19 mouse cellular contexts compared by ENCODE assay signal in genomic region chr13:57889050-57889449, GRCm38 (mm10). TPM values are rescaled to one million over a fixed set of nuclear protein-coding genes. Genes with fewer than 3 reads are reported as not detected.
DNase-seq lines count a peak whose midpoint lies in the region; ATAC-seq lines count a peak whose summit lies in the region.
"Had no signal": no experiment of that assay in that cellular context is flagged by ENCODE, and none has a peak within 500 bp of the region (broad histone marks: within the 10 kb centered on the region; RNA-seq: fewer than 3 reads in every experiment).

No protein-coding gene starts in this region.

- no peaks in the 10 kb centered on the region for H3K36me3 ChIP-seq in heart, embryonic 14.5 days (ENCODE audit: control insufficient read depth, insufficient read depth, low read length)
- no peaks in the 10 kb centered on the region for H3K36me3 ChIP-seq in limb, embryonic 12.5 days
- no peaks in the 10 kb centered on the region for H3K36me3 ChIP-seq in limb, embryonic 10.5 days
- H3K36me3 ChIP-seq: hindbrain, embryonic 15.5 days; neural tube, embryonic 12.5 days had no signal

- DNase-seq in heart, postnatal 36 days = no peak
- no peak for DNase-seq in limb, embryonic 10.5 days (ENCODE audit: low spot score)
- DNase-seq in embryo, embryonic 9.5 days (ENCODE audit: extremely low spot score) = peak; percentile 41
- DNase-seq in mesoderm, embryonic 11.5 days (ENCODE audit: low read depth, low spot score) = peak; percentile 44
- no peak for DNase-seq in ovary, postnatal 36 days (ENCODE audit: low spot score)
- DNase-seq in layer of hippocampus, adult 11-12 months (ENCODE audit: low spot score) = no peak
- DNase-seq: adrenal gland, postnatal 14 days; cerebellum, postnatal 14 days; gastrocnemius, postnatal 25 days; liver; lung, adult 2 months; thymus, postnatal 14 days had no signal

- no peaks in the 10 kb centered on the region for H3K9me3 ChIP-seq in heart, embryonic 14.5 days (ENCODE audit: control insufficient read depth, low read length)
- H3K9me3 ChIP-seq in limb, embryonic 12.5 days = no peaks in the 10 kb centered on the region
- H3K9me3 ChIP-seq in limb, embryonic 10.5 days (replicated peaks) = no peaks in the 10 kb centered on the region
- H3K9me3 ChIP-seq: hindbrain, embryonic 15.5 days; neural tube, embryonic 12.5 days had no signal

- no peak overlapping the region for H3K4me3 ChIP-seq in heart, embryonic 14.5 days (ENCODE audit: control insufficient read depth in 1 of 2, insufficient read depth in 1 of 2, low read depth in 1 of 2, low read length in 2 of 2)
- H3K4me3 ChIP-seq in limb, embryonic 12.5 days (replicated peaks) = no peak overlapping the region
- H3K4me3 ChIP-seq in limb, embryonic 10.5 days = no peak overlapping the region
- H3K4me3 ChIP-seq: hindbrain, embryonic 15.5 days; left cerebral cortex, adult 2 months; neural tube, embryonic 12.5 days had no signal

- peaks cover 42% of the 10 kb centered on the region for H3K27me3 ChIP-seq in heart, embryonic 14.5 days (ENCODE audit: control insufficient read depth, insufficient read depth, low read length)
- peaks cover 9% of the 10 kb centered on the region; the same call in 1 of the 2 replicates for H3K27me3 ChIP-seq in limb, embryonic 12.5 days
- H3K27me3 ChIP-seq in limb, embryonic 10.5 days (ENCODE audit: low read depth, poor library complexity, severe bottlenecking) = peaks cover 5% of the 10 kb centered on the region; the same call in 1 of the 2 replicates
- H3K27me3 ChIP-seq: hindbrain, embryonic 15.5 days; neural tube, embryonic 12.5 days had no signal

- H3K9ac ChIP-seq in heart, embryonic 14.5 days (ENCODE audit: low read length) = no peak overlapping the region
- no peak overlapping the region for H3K9ac ChIP-seq in limb, embryonic 12.5 days (replicated peaks)
- H3K9ac ChIP-seq: neural tube, embryonic 12.5 days had no signal

- peak overlapping the region; percentile 27; the same call in 1 of the 2 replicates for H3K4me2 ChIP-seq in heart, embryonic 14.5 days (ENCODE audit: low read length)
- peak overlapping the region; percentile 4; the same call in 1 of the 2 replicates for H3K4me2 ChIP-seq in limb, embryonic 12.5 days
- H3K4me2 ChIP-seq: hindbrain, embryonic 15.5 days; neural tube, embryonic 12.5 days had no signal

- no peak for ATAC-seq in heart, embryonic 14.5 days (ENCODE audit: insufficient number of reproducible peaks, insufficient read depth, low FRiP score, low read depth)
- no peak for ATAC-seq in limb, embryonic 12.5 days (ENCODE audit: insufficient number of reproducible peaks, insufficient read depth, low FRiP score, low TSS enrichment, low read depth)

- H3K27ac ChIP-seq in heart, embryonic 14.5 days (replicated peaks in 1 of 2; ENCODE audit: control insufficient read depth in 1 of 2, insufficient read depth in 1 of 2, low read depth in 2 of 2, low read length in 2 of 2) = no peak overlapping the region
- H3K27ac ChIP-seq in limb, embryonic 12.5 days = no peak overlapping the region
- H3K27ac ChIP-seq in limb, embryonic 10.5 days = no peak overlapping the region
- H3K27ac ChIP-seq: hindbrain, embryonic 15.5 days; left cerebral cortex, adult 2 months; macrophage; neural tube, embryonic 12.5 days had no signal

- peaks cover 8 to 11% of the 10 kb centered on the region in 2 experiments for H3K4me1 ChIP-seq in heart, embryonic 14.5 days (ENCODE audit: control insufficient read depth in 2 of 2, insufficient read depth in 2 of 2, low read length in 2 of 2)
- H3K4me1 ChIP-seq in limb, embryonic 12.5 days (replicated peaks) = peaks cover 17% of the 10 kb centered on the region
- H3K4me1 ChIP-seq in limb, embryonic 10.5 days = peaks cover 22% of the 10 kb centered on the region

- intact Hi-C loops in heart, postnatal 36 days (cut with DNase I) = no loop called here

- 9% methylated on average over 6 of the region's 6 CpGs for WGBS in heart, embryonic 14.5 days
- WGBS in limb, embryonic 12.5 days = 9% methylated on average over 6 of the region's 6 CpGs
- WGBS in limb, embryonic 10.5 days = 4% methylated on average over 5 of the region's 6 CpGs

RNA-seq across cellular contexts. Expression of gene Spock1, which starts 19.1 kb away (rescaled TPM):
- 0.59 and 0.70 TPM in 2 replicates for polyA plus RNA-seq in heart, embryonic 14.5 days (2014; fragmentation: Nextera tagmentation; extraction: Ambion mirVana)
- under 1 TPM; 0.08 to 0.17 TPM for total RNA-seq in heart, postnatal 36 days (2021)
- 1.5 and 2.2 TPM in 2 replicates for polyA plus RNA-seq in limb, embryonic 12.5 days (2016; fragmentation: Nextera tagmentation; extraction: Ambion mirVana)
- 0.67 and 0.93 TPM in 2 replicates for polyA plus RNA-seq in limb, embryonic 10.5 days (2016; fragmentation: Nextera tagmentation; extraction: Ambion mirVana)
- total RNA-seq: MEL had no signal
- polyA plus RNA-seq: macrophage had no signal

Comparison
In these comparisons a context has a peak if more than half of its experiments do, and no peak if none do; other contexts are left out.
1. DNase-seq: peak in embryo, embryonic 9.5 days (single experiment) and mesoderm, embryonic 11.5 days (single experiment); none in heart, postnatal 36 days (0 of 2), limb, embryonic 10.5 days (single experiment), ovary, postnatal 36 days (single experiment) and layer of hippocampus, adult 11-12 months (single experiment).